Mouse (Mus musculus): Measurements from ENCODE around the gene Actr3b.
"Not testable (repeated sequence)": the region's sequence is repeated elsewhere in the genome, so short reads cannot be mapped to it uniquely, and the experiment has no call there.

Actr3b gene

DNA sequence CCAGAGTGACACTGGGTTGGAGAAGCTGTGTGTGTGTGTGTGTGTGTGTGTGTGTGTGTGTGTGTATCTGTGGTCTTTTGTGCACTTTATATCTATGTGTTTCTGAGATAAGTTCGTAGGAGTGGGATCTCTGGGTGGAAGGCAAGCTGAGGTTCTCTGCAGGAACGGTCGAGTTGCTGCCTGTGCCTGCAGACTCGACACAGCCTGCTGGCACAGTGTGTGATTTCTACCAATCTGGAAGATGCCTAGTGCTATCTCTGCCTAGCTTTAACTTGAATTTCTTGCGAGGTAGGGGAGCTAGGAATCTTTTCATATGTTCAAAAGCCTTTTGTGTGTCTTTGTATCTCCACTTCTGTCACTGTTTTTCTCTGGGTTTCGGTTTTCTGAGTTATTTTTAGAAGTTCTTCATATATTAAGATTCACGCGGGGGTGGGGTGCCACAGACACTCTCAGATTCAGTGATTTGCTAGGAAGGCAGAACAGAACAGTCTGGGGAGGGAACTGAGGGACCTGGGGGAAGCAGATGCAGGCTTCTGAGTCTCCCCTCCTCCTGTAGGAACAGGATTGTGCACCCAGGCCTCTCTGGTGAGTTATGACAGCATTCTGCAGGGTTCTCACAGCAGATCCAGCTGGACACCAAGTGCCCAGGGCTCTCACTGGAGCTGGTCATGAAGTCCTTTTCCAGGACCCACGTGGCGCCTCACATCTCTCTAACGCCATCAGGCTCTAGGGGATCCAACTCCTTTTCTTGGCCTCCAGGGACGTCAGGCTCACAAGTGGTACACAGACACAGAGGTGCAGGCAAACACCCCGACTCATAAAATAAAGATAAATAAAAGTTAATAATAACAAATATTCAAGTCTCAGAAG is 14.4 kb downstream of the Actr3b start:
- DNase-seq (ENCODE audit: low read depth, low spot score): no peak

- no peak for DNase-seq (ENCODE audit: low read depth, low spot score)
Observed at GRCm38 (mm10) chr5:25791570-25791969, 31.8 kb downstream of the Actr3b start.

- DNase-seq (ENCODE audit: low read depth, low spot score): no peak
Observed at GRCm38 (mm10) chr5:25797776-25798175, 38.0 kb downstream of the Actr3b start.

GRCm38 (mm10) chr5:25800929-25801328 is 41.1 kb downstream of the Actr3b start:
- DNase-seq (ENCODE audit: low read depth, low spot score): no peak

DNA sequence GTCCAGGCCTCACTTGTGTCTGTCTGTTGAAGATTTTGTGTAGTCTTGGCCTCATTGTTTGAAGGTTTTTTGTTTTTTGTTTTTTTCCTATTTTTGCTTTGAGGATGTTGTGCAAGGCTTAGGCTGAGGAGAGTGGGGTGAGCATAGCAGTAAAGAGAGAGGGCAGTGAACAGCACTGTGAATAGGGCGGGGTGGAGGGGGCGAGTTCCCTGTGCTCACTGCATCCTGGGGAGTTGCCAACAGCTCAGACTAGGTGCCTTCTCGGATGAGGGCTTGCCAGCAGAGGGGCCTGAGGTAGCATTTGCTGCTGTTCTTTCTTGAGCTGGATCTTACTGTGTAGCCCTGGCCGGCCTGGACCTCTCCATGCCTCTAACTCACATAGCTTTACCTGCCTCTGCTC is 41.9 kb downstream of the Actr3b start:
- DNase-seq (ENCODE audit: low read depth, low spot score): no peak

DNA sequence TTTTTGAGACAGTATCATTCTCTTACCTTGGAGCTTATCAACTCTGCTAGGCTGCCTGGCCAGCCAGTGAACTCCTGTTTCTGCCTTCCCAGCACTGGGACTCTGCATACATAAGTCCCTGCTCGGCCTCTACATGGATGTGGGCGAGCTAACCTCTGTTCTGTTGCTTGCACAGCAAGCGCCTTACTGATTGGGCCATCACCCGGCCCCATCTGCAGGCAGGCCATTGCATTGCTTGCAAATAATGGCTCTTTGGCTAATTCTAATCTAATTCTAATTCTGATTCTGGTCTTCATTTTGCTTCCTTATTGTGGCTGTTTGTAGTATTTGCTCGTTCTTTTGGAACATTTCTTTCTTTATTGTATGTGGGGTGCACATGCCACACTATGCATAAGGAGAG is 44.8 kb downstream of the Actr3b start:
- DNase-seq (ENCODE audit: low read depth, low spot score): no peak

GRCm38 (mm10) chr5:25812922-25813321 is 53.1 kb downstream of the Actr3b start:
- no peak for DNase-seq (ENCODE audit: low read depth, low spot score)

DNA sequence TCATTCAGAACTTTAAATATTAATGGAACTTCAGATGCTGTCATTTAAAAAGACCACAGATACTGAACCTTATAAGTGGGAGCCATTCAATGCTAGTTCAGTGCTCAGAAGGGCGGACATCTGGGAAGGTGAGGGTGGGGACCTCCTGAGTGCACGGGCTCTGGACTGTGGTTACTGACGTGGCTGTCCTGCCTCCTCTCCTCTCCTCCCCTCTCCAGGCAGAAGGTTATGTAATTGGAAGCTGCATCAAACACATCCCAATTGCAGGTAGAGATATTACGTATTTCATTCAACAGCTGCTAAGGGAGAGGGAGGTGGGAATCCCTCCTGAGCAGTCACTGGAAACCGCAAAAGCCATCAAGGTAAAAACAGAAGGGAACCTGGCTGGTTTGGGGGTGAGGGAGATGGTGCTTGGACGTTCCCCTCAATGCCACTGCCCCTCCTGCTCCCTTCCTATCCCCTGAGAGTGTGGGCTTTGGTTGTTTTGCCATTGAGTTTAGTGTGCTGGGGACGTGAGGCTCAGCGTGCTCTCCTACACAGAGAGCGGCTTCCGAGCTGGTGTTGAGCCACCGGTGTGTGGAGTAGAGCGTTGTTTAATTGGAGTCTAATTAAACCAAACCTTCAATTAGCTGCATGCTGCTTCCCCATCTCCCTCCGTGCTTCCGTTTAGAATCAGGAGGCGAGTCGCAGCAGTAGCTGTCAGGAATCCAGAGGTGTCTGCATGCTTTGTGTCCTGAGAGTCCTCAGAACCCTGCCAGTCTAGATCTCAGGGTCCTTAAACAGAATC is 69.7 kb downstream of the Actr3b start:
- no peak for DNase-seq (ENCODE audit: low read depth, low spot score)

DNA sequence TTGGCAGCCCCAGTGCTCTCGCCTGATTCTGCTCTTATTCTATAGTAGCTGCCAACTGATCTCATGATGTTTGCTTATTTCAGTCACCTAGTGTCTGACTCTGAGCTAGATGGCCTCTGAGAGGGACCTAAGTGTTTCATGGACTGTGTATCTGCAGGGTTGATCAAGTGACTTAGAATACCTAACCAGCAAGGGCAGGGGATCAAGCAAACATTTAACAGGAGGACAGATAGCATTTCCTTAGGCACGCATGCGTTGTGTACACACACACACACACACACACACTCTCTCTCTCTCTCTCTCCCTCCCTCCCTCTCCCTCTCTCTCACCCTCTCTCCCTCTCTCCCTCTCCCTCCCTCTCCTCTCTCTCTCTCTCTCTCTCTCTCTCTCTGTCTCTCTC is 71.0 kb downstream of the Actr3b start:
- DNase-seq (ENCODE audit: low read depth, low spot score): no peak

- peak; percentile 35 for DNase-seq (ENCODE audit: low read depth, low spot score)
Observed at GRCm38 (mm10) chr5:25831624-25832023, 71.8 kb downstream of the Actr3b start.

DNA sequence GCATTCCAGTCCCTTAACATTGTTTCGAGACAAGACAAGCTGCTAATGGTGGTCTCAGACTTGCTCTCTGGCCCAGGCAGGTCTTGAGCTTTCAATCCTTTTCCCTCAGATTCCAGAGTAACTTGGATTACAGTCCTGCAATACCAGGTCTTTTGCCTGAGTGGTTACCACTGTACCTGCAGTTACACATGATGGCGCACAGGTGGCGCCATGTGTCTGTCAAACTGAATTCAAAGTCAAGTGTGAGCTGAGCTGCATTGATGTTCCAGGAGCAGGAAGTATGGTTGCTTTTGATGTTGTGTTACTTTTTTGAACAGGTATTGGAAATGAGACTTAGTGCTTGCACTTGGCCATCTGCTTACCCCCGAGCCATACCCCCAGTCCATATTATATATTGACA is 79.6 kb downstream of the Actr3b start:
- DNase-seq (ENCODE audit: low read depth, low spot score): peak; percentile 26

DNA sequence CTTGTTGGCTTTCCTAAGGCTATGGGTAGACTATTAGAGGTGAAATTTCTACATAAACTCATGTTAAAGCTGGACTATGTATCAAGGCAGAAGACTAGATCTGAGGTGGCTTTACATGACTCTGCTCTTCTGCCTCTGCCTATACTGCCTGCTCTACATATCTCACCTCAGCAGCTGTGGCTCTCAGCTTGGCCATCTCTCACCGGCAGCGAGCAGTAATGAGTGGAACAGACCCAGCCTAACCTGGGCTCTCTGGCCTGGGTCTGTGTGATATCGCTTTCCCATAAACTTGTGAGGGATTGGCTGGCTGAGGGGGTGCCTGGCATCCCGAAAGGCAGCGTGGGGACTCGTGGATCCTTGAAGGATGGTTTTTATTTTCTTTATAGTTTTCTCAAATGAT is 86.8 kb downstream of the Actr3b start:
- no peak for DNase-seq (ENCODE audit: low read depth, low spot score)

- no peak for DNase-seq (ENCODE audit: low read depth, low spot score)
Observed at GRCm38 (mm10) chr5:25847154-25847553, 87.4 kb downstream of the Actr3b start.

GRCm38 (mm10) chr5:25848058-25848457 is 88.3 kb downstream of the Actr3b start:
- DNase-seq (ENCODE audit: low read depth, low spot score): peak; percentile 26

GRCm38 (mm10) chr5:25866201-25866600 is 106.4 kb downstream of the Actr3b start:
- no peak for DNase-seq (ENCODE audit: low read depth, low spot score)

- DNase-seq (ENCODE audit: low read depth, low spot score): no peak
Observed at GRCm38 (mm10) chr5:25869880-25870279, 110.1 kb downstream of the Actr3b start.

DNA sequence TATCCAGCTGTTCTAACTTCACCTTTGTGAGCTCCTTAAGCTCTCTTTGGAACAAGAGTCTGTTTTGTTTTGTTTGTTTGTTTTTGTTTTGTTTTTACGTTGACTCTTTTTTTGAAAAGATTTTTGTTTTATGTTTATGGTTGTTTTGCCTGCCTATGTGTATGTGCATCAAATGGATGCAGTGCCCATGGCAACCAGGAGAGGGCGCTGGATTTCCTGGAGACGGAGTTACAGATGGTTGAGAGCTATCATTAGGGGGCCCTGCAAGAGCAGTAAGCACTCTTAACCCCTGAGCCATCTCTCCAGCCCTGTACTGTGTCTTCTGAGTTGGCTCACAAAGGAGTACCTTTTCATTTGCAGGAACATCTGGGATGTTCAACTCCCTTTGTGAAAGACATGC is 110.8 kb downstream of the Actr3b start:
- DNase-seq (ENCODE audit: low read depth, low spot score): no peak

DNA sequence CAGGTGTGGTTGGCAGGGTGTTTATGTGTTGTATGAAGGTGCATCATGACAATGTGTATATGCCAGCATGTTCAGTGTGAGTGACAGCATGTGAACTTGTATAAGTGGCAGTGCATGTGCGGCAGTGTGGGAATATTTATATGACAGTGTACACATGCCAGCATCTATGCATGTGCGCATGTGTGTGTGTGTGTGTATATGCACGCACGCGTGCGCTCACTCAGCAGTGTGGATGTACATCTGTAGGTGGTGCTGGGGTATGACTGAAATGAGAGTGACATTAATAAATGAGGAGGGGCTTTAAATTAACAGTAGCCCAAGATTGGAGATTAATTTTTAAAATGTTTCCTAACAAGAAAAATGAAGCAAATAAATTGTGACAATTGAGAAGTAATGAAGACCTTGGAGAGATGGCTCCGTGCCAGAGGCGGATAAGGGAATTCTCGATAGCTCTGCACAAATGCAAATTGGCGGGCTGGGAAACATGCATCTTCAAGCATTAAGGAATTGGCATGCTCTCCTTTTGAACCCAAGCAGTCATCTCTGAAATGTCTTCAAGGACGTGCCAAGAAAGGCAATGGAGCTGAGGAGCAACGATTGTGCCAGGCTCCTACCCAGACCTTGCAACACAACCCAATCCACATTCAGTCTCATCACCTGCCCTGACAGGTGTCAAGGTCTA is 111.7 kb downstream of the Actr3b start:
- no peak for DNase-seq (ENCODE audit: low read depth, low spot score)

DNA sequence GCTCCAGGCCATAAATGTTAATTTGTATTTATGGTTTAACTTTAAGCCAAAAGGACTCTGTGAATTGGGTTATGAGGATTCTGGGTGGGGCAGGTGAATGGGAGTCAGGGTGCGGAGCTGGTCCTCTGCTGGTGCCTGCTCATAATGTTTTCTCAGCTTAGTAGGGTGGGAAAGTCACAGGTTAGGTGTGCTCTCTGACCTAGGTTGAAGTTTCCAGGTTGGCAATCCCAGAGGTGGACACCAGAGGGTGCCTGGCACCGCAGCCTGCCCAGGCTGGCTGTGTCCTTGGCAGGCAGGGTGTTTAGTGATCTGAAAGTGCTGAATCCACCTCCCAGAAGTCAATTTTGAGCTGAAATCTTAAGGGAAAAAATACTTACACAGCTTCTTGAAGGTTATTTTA is 113.2 kb downstream of the Actr3b start:
- DNase-seq (ENCODE audit: low read depth, low spot score): no peak

DNA sequence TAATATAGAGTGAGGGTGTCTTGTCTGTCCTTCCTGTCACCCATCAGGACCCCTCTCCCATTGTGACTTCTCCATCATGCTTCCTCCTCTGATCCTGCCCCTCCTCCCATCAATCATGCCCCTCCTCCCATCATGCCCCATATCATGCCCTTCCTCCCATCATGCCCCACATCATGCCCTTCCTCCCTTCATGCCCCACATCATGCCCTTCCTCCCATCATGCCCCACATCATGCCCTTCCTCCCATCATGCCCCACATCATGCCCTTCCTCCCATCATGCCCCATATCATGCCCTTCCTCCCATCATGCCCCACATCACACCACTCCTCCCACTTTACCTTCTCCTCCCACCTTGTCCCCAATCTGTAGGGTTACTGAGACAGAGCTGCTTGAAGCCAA is 116.1 kb downstream of the Actr3b start:
- DNase-seq (ENCODE audit: low read depth, low spot score): not testable (repeated sequence)

DNA sequence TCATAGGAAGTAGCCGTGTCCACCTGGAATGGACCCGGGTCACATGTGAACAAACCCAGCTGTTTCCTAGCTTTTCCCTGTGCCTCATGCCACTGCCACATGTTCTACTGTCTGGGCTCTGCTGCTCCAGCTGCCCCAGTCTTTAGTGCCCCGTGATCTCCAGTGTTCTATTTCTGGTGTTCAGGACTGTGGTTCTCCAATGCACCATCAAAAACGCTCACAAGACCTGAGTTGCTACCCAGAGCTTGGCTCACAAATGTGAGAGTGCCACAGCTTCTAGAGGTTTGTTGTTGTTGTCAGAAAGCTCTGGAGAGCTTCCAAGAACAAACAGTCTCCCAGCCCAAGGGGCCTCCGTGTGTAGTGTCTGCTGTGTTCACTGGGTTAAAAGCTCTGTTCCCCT is 117.5 kb downstream of the Actr3b start:
- DNase-seq (ENCODE audit: low read depth, low spot score): no peak

- DNase-seq (ENCODE audit: low read depth, low spot score): no peak
Observed at GRCm38 (mm10) chr5:25877996-25878395, 118.2 kb downstream of the Actr3b start.

All from embryo, embryonic 11.5 days (tissue).